Mouse (Mus musculus): ENCODE results near the gene Shbg.
"Not testable (repeated sequence)": the region's sequence is repeated elsewhere in the genome, so short reads cannot be mapped to it uniquely, and the experiment has no call there.

Gene Shbg

GRCm38 (mm10) chr11:69629802-69630201, 12.1 kb upstream of the Shbg start:
- DNase-seq = peak; percentile 45

- DNase-seq = peak; percentile 89
Observed at GRCm38 (mm10) chr11:69628286-69628685, 10.6 kb upstream of the Shbg start.

- DNase-seq = not testable (repeated sequence)
Observed at GRCm38 (mm10) chr11:69624339-69624738, 6.6 kb upstream of the Shbg start.

GRCm38 (mm10) chr11:69623006-69623405, 5.3 kb upstream of the Shbg start:
- DNase-seq = no peak

GRCm38 (mm10) chr11:69622406-69622805, 4.7 kb upstream of the Shbg start:
- no peak for DNase-seq

- peak; percentile 38 for DNase-seq
Observed at GRCm38 (mm10) chr11:69621571-69622268, 4.0 kb upstream of the Shbg start, which contains the start of gene Sat2. Gene Sat2 (plus strand): TSS chr11:69622024.

GRCm38 (mm10) chr11:69620394-69621081, 2.8 kb upstream of the Shbg start:
- DNase-seq = peak; percentile 29

GRCm38 (mm10) chr11:69616781-69617180, 924 bp downstream of the Shbg start:
- no peak for DNase-seq

- DNase-seq = not testable (repeated sequence)
Observed at GRCm38 (mm10) chr11:69614257-69614588, 3.5 kb downstream of the Shbg start.

GRCm38 (mm10) chr11:69613553-69614256, 4.0 kb downstream of the Shbg start:
- DNase-seq = peak; percentile 95

GRCm38 (mm10) chr11:69610899-69611298, 6.8 kb downstream of the Shbg start:
- no peak for DNase-seq

GRCm38 (mm10) chr11:69609416-69609815, 8.3 kb downstream of the Shbg start:
- DNase-seq = no peak

- DNase-seq = no peak
Observed at GRCm38 (mm10) chr11:69608525-69608924, 9.2 kb downstream of the Shbg start.

GRCm38 (mm10) chr11:69606832-69607231, 10.9 kb downstream of the Shbg start:
- no peak for DNase-seq

- no peak for DNase-seq
Observed at GRCm38 (mm10) chr11:69606491-69606795, 11.3 kb downstream of the Shbg start.

- peak; percentile 57 for DNase-seq
Observed at GRCm38 (mm10) chr11:69605726-69606490, 11.8 kb downstream of the Shbg start, which contains the start of gene Atp1b2. Gene Atp1b2 (minus strand): TSS chr11:69605942.

- DNase-seq = no peak
Observed at GRCm38 (mm10) chr11:69604795-69605664, 12.7 kb downstream of the Shbg start.

- no peak for DNase-seq
Observed at GRCm38 (mm10) chr11:69604347-69604746, 13.4 kb downstream of the Shbg start.

GRCm38 (mm10) chr11:69603516-69603915, 14.2 kb downstream of the Shbg start:
- no peak for DNase-seq

- DNase-seq = no peak
Observed at GRCm38 (mm10) chr11:69601768-69602167, 15.9 kb downstream of the Shbg start.

GRCm38 (mm10) chr11:69600098-69600497, 17.6 kb downstream of the Shbg start:
- DNase-seq = peak; percentile 28

GRCm38 (mm10) chr11:69599436-69599835, 18.3 kb downstream of the Shbg start:
- DNase-seq = no peak

All from lung, postnatal 36 days (tissue).